Mouse (Mus musculus) heart, embryonic 13.5 days (tissue): Measurements from ENCODE around the gene Arl3. TPM values are rescaled to one million over a fixed set of nuclear protein-coding genes. Genes with fewer than 3 reads are reported as not detected.
A peak's percentile ranks its signal among the peaks of the same experiment; 100 is the strongest.

Experiments used
- ATAC-seq: fragments of 200-750 bp; cut with Nextera tagmentation; 2 replicates; pipeline ENCODE4 v1.8.0; 2017; ENCODE audit warnings: moderate TSS enrichment; ENCODE audit not compliant: insufficient number of reproducible peaks, low FRiP score, low TSS enrichment; ENCODE audit errors: extremely low read depth
- H3K27ac ChIP-seq: fragments of 300-500 bp; sonication (generic); replicated peaks from 2 replicates; pipeline ENCODE4 v1.5.1; 2015; ENCODE audit warnings: moderate library complexity, mild to moderate bottlenecking, inconsistent platforms
- H3K27me3 ChIP-seq: fragments of 300-500 bp; sonication (generic); replicated peaks from 2 replicates; pipeline ENCODE4 v1.6.1; 2015; ENCODE audit warnings: mild to moderate bottlenecking, inconsistent platforms
- H3K36me3 ChIP-seq: fragments of 300-500 bp; sonication (generic); 2 replicates; pipeline ENCODE4 v1.6.1; 2015; ENCODE audit warnings: mild to moderate bottlenecking, inconsistent platforms
- H3K4me1 ChIP-seq: fragments of 300-500 bp; sonication (generic); 2 replicates; pipeline ENCODE4 v1.6.1; 2015; ENCODE audit warnings: inconsistent platforms
- H3K4me2 ChIP-seq: fragments of 300-500 bp; sonication (generic); 2 replicates; pipeline ENCODE4 v1.6.1; 2015; ENCODE audit warnings: inconsistent platforms, mild to moderate bottlenecking, moderate library complexity
- H3K4me3 ChIP-seq: fragments of 300-500 bp; sonication (generic); 2 replicates; pipeline ENCODE4 v1.5.1; 2015; ENCODE audit warnings: moderate library complexity, mild to moderate bottlenecking, inconsistent platforms
- H3K9ac ChIP-seq: fragments of 300-500 bp; sonication (generic); 2 replicates; pipeline ENCODE4 v1.6.1; 2015; ENCODE audit warnings: inconsistent platforms, mild to moderate bottlenecking, moderate library complexity
- H3K9me3 ChIP-seq: fragments of 300-500 bp; sonication (generic); 2 replicates; pipeline ENCODE4 v1.6.1; 2016; ENCODE audit warnings: inconsistent platforms
- WGBS: fragments of 180-500 bp; shearing (Covaris S2); methylation state at CpG from one replicate; pipeline ENCODE4 v1.1.7; 2015; ENCODE audit warnings: mixed read lengths; 5-methylcytosine and 5-hydroxymethylcytosine counted together
- polyA plus RNA-seq: library from polyadenylated mRNA; unstranded; fragments of >200 nt; fragmentation: Nextera tagmentation; extraction: Ambion mirVana; gene quantifications from 2 replicates; pipeline ENCODE4 v1.2.1, GENCODE M21; 2015

The Arl3 gene
- polyA plus RNA-seq, 1 experiment from 2014 or later, result 82.1 TPM

DNA sequence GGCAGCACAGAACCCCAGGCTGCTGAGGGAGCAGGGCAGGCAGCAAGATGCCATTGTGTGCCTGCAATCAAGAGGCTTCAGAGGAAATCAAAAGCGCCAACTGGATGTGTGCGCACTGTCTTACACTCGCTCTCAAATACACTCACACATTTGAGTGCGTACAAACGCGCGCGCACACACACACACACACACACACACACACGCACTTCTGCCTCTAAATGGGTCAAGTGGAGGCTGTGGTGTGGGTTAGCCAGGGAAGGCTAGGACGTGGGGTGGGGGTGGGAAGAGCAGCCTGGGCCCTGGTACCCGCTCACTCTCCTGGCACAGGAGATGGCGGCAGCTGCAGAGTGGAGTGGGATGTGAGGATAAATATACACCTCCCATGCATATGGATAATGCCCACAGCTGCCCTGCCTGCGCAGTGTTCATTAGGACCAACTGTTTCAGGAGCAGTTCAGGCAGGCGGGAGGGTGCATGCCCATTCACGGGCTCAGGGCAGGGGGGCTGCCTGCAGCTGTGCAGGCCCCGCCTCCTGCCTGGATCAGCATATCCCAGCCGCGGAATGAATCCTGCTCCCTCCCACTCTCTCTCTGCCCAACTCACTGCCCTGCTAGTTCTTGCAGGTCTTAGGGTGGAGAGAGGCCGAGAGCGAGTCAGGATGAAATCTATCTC lies 49.4 kb downstream of the Arl3 start:
- peak; percentile 61; the same call in 1 of the 2 replicates for ATAC-seq
- peak overlapping the region; percentile 90 for H3K27ac ChIP-seq
- 6% methylated on average over 20 of the region's 20 CpGs for WGBS
- no peaks in the 10 kb centered on the region for H3K36me3 ChIP-seq
- no peaks in the 10 kb centered on the region for H3K27me3 ChIP-seq
- peak overlapping the region; percentile 71 for H3K4me2 ChIP-seq
- H3K4me3 ChIP-seq, result peak overlapping the region; percentile 39
- no peaks in the 10 kb centered on the region for H3K9me3 ChIP-seq
- H3K9ac ChIP-seq, result peak overlapping the region; percentile 78
- H3K4me1 ChIP-seq, result peaks cover 86% of the 10 kb centered on the region

DNA sequence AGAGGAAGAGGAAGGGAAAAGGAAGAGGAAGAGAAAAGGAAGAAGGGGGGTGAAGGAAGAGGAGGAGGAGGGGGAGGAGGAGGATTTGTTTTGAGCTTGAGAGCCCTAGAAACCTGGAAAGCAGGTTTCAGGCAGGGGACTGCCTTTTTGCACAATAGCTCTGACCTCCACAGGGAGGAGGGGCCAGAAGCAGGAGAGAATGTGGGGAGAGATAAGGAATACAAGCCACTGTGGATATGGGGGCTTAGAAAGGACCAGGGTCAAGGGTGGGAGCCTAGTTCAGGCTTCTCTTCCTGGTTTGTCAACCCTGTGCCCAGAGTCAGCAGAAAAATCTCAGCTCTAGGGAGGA lies 49.9 kb downstream of the Arl3 start:
- peak overlapping the region; percentile 90 for H3K27ac ChIP-seq
- no peaks in the 10 kb centered on the region for H3K9me3 ChIP-seq
- H3K9ac ChIP-seq, result peak overlapping the region; percentile 78
- peaks cover 87% of the 10 kb centered on the region for H3K4me1 ChIP-seq
- H3K4me3 ChIP-seq, result peak overlapping the region; percentile 39
- no peaks in the 10 kb centered on the region for H3K27me3 ChIP-seq
- peak overlapping the region; percentile 71 for H3K4me2 ChIP-seq
- H3K36me3 ChIP-seq, result no peaks in the 10 kb centered on the region
- ATAC-seq, result no peak

GRCm38 (mm10) chr19:46522433-46523044 lies 50.5 kb downstream of the Arl3 start:
- Histone ChIP-seq H3K4me3 (no peak overlapping the region), H3K4me1 (peaks cover 87% of the 10 kb centered on the region), H3K4me2 (peak overlapping the region; percentile 71), H3K27me3 (no peaks in the 10 kb centered on the region), H3K36me3 (0 out of 2 replicates have a peak, but pooled peaks cover 2% of the 10 kb centered on the region), H3K27ac (peak overlapping the region; percentile 90), H3K9ac (peak overlapping the region; percentile 78; the same call in 1 of the 2 replicates), H3K9me3 (no peaks in the 10 kb centered on the region)
- WGBS, result 13% methylated on average over 15 of the region's 15 CpGs
- no peak for ATAC-seq

GRCm38 (mm10) chr19:46521698-46522097 lies 51.3 kb downstream of the Arl3 start:
- H3K27me3 ChIP-seq, result no peaks in the 10 kb centered on the region
- ATAC-seq, result no peak

GRCm38 (mm10) chr19:46518828-46519621 lies 54.0 kb downstream of the Arl3 start:
- Histone ChIP-seq H3K9me3 (no peaks in the 10 kb centered on the region), H3K27ac (peak overlapping the region; percentile 55), H3K4me3 (peak overlapping the region; percentile 34), H3K36me3 (peaks cover 36% of the 10 kb centered on the region), H3K4me2 (peak overlapping the region; percentile 67), H3K4me1 (peaks cover 58% of the 10 kb centered on the region), H3K27me3 (no peaks in the 10 kb centered on the region), H3K9ac (peak overlapping the region; percentile 78)
- ATAC-seq, result no peak
- WGBS, result 16% methylated on average over 5 of the region's 5 CpGs

More at GRCm38 (mm10) chr19:46521698-46522097, 51.3 kb downstream of the Arl3 start:
- Histone ChIP-seq H3K4me3 (no peak overlapping the region), H3K36me3 (peaks cover 9% of the 10 kb centered on the region), H3K9ac (no peak overlapping the region), H3K4me2 (no peak overlapping the region), H3K4me1 (peaks cover 85% of the 10 kb centered on the region), H3K9me3 (no peaks in the 10 kb centered on the region), H3K27ac (peak overlapping the region; percentile 90; the same call in 1 of the 2 replicates)

GRCm38 (mm10) chr19:46518352-46518787 lies 54.6 kb downstream of the Arl3 start:
- Histone ChIP-seq H3K9ac (peak overlapping the region; percentile 78), H3K27me3 (no peaks in the 10 kb centered on the region), H3K36me3 (peaks cover 42% of the 10 kb centered on the region), H3K27ac (peak overlapping the region; percentile 55), H3K9me3 (no peaks in the 10 kb centered on the region), H3K4me2 (peak overlapping the region; percentile 67), H3K4me3 (peak overlapping the region; percentile 34), H3K4me1 (peaks cover 52% of the 10 kb centered on the region)
- ATAC-seq, result 0 out of 2 replicates have a peak, but pooled peaks have one; percentile 35
- 1% methylated on average over 12 of the region's 13 CpGs for WGBS

DNA sequence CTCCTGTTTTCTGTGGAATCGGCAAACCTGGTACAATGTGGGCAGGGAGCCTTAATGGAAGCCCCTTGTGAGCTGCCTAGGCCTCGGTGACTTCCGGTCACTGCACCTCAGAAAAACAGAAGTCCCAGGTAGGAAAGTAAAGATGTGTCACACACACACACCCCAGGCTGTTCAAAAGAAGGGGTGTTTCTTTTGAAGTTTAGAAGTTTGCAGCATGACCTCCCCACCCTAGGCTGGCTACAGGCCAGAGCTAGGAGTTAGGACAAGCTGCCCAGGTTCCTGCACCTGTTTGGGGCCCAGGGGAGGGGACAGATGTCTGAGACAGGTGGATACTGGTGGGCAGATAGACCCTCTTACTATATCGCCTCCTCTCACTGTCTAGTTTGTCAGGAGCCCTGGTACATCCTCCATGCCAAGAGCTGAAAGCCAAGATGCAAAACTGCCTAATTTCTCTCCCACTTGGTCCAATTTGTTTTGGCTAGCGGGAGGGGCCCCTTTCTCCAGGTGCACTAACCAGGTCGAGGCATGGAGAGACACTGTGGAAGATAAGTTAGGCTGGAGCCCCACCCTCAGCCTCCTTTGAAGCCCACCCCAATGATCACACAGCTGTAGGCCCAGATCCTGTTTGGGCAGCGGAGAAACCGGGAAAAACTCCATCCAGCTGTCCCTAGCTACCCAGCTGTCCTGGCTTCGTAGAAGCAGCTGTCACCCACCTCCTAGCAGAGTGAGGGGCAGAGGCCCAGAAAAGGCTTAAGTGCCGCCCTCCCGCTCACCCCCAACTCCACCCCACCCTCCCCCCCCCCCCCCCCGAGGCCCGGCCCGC lies 55.3 kb downstream of the Arl3 start:
- H3K4me1 ChIP-seq, result peaks cover 46% of the 10 kb centered on the region
- H3K4me2 ChIP-seq, result peak overlapping the region; percentile 67
- ATAC-seq, result no peak
- WGBS, result 31% methylated on average over 12 of the region's 14 CpGs
- H3K9ac ChIP-seq, result peak overlapping the region; percentile 78
- no peaks in the 10 kb centered on the region for H3K27me3 ChIP-seq
- H3K36me3 ChIP-seq, result peaks cover 49% of the 10 kb centered on the region
- H3K4me3 ChIP-seq, result peak overlapping the region; percentile 34
- H3K27ac ChIP-seq, result peak overlapping the region; percentile 55
- no peaks in the 10 kb centered on the region for H3K9me3 ChIP-seq

DNA sequence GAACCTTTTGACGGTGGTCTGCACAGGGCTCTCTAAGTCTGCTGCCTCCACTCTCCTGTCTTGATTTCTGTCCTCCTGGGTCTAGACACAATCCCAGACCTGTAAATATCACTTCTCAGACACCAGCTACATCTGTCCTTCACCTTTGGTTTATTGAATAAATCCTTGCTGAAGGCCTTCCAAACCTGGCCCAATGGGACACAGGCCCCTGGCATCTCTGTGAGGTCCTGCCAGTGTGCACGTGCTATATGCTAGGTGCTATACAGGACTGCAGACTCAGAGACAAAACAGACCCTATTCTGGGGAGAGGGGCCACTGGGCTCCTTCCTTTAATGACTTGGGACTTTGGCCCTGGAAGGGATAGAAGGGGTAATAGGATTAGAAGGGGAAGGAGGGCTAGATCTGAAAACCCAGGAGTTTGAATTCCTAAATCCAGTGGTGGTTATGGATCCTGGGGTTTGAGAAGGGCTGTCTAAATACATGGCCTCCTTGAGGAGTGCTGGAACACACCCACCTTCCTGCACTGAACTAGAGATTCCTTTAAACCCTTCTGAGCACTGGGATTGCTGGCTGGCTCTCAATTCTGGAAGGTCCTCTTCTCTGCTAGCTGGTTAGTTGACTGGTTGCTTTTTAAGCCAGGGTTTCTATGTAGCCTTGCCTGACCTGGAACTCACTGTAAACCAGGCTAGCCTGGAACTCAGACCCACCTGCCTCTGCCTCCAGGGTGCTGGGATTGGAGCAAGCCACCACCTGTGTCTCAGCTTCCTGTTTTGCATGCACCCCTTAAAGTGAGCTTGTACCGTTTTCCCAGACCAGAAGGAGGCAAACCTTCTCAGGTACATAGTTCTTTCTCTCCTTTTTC lies 56.1 kb downstream of the Arl3 start:
- H3K4me2 ChIP-seq, result no peak overlapping the region
- no peak overlapping the region for H3K9ac ChIP-seq
- H3K36me3 ChIP-seq, result peaks cover 57% of the 10 kb centered on the region
- no peak overlapping the region for H3K4me3 ChIP-seq
- peaks cover 45% of the 10 kb centered on the region for H3K4me1 ChIP-seq
- H3K27ac ChIP-seq, result peak overlapping the region; percentile 55; the same call in 1 of the 2 replicates
- no peaks in the 10 kb centered on the region for H3K27me3 ChIP-seq
- no peak for ATAC-seq
- 57% methylated on average over 3 of the region's 3 CpGs for WGBS
- H3K9me3 ChIP-seq, result no peaks in the 10 kb centered on the region

DNA sequence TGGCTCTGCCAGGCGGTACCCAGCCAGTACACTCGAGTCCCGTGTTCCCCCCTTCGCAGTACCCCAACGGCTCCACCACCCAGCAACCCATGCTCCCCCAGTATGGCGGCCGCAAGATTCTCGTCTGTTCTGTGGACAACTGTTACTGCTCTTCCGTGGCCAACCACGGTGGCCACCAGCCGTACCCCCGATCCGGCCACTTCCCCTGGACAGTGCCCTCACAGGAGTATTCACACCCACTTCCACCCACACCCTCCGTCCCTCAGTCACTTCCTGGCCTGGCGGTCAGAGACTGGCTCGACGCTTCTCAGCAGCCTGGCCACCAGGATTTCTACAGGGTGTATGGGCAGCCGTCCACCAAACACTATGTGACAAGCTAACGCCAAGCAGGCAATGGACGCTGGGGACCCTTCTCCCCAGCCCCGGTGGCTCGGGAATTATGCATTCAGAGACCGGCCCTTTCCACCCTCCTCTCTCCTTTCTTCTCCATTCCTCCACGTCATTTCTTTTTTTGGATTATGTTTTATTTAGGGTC lies 57.6 kb downstream of the Arl3 start:
- H3K4me1 ChIP-seq, result peaks cover 54% of the 10 kb centered on the region
- no peaks in the 10 kb centered on the region for H3K27me3 ChIP-seq
- WGBS, result 85% methylated on average over 24 of the region's 24 CpGs
- peaks cover 67% of the 10 kb centered on the region for H3K36me3 ChIP-seq
- H3K4me2 ChIP-seq, result no peak overlapping the region
- H3K9ac ChIP-seq, result no peak overlapping the region
- H3K27ac ChIP-seq, result no peak overlapping the region
- H3K4me3 ChIP-seq, result no peak overlapping the region
- ATAC-seq, result no peak
- H3K9me3 ChIP-seq, result no peaks in the 10 kb centered on the region

DNA sequence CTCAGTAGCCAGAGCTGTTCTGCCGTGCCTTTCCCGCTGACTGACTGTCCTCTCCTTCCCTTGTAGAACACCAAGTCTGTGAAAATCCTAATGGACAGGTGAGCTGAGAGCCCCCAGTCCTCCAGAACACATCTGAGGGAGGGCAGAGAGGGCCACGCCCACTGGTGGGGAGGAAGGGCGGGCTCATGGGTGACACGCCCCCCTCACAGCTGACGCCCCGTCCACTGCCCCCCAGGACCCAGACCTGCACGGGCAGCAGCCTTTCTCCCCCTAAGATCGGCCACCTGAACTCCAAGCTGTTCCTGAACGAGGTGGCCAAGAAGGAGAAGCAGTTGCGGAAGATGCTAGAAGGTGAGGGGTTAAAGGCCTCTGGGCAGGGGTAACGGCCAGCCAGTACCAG lies 58.6 kb downstream of the Arl3 start:
- no peak overlapping the region for H3K4me2 ChIP-seq
- no peaks in the 10 kb centered on the region for H3K27me3 ChIP-seq
- no peak overlapping the region for H3K4me3 ChIP-seq
- H3K36me3 ChIP-seq, result peaks cover 76% of the 10 kb centered on the region
- H3K9ac ChIP-seq, result no peak overlapping the region
- WGBS, result 74% methylated on average over 12 of the region's 12 CpGs
- H3K9me3 ChIP-seq, result no peaks in the 10 kb centered on the region
- ATAC-seq, result no peak
- no peak overlapping the region for H3K27ac ChIP-seq
- peaks cover 57% of the 10 kb centered on the region for H3K4me1 ChIP-seq
